Mouse (Mus musculus) left cerebral cortex, postnatal 25 days (tissue): ENCODE measurements at regions not wholly inside any gene's neighbourhood (a gene's known extent, or its start where the extent isn't known, plus 50 kb on each side); places are given as distances from the start of the nearest gene placed in this dataset.

ENCODE experiments used
- DNase-seq, 2 experiments: peaks; one replicate each; pipeline ENCODE4 v3.0.0; 2022; ENCODE audit warnings: low spot score in 2 of 2, mixed read lengths in 1 of 2
- intact Hi-C: fragments of 180-260 bp; cut with DNase I; formaldehyde crosslinking; loops from one replicate; pipeline ENCODE4 v1.15.1; 2025

DNA sequence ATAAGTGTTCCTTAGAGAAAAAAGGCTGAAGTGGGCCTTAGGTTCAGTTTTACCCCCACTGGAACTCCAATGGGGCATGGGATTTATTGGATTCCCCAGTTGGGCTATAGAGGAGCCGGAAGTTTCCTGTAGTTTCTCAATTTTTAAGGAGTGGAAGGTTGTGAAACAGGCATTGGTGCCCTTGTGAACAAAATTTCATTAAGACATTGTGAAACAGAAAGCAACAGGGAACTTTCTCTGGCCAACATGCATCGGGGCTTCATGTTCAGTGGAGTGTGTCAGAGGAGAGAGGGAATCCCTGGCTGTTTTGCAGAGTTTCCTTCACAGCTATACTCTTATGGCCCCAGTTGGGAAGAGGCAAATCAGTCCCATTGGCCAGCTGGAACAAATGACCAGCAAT is 441.6 kb upstream of the A1bg start:
- DNase-seq = no peak
- intact Hi-C loops = no loop called here

DNA sequence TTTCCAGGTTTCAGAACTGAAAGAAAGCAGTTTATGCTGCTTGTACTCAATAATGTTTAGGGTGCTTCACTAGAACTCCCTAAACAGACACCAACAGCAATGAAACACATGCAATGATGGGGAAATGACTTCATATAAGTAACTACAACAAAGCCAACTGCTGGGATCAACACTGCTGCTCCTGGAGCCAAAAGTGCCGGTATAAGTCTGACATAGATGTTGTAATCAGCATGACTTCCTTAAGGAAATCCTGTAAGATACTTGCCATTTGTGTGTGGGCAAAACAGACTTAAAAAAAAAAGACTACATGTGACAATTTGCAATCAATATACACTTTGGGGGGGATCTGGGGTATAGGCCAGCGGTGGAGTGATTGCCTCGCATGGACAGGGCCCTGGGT is 438.4 kb upstream of the A1bg start:
- no peak for DNase-seq
- intact Hi-C loops = no loop called here

DNA sequence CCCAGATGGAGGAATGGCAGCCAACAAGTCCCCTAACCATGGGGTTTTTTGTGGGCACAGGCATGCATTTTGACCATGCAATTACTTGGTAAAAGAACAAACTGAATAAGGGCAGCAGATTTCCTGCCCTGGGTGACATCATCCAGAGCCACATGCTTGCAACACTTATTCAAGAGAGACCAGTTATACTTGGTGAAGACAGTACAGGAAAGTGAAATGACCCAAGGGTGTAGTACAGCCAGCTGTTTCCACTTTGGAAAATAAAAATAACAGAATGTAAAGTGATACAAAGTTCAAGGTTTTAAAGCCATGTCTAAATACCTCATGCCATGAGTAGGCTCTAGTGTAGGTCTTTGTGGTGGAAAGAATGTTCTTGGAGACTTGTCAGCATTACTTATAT is 432.5 kb upstream of the A1bg start:
- no peak for DNase-seq
- intact Hi-C loops = no loop called here

DNA sequence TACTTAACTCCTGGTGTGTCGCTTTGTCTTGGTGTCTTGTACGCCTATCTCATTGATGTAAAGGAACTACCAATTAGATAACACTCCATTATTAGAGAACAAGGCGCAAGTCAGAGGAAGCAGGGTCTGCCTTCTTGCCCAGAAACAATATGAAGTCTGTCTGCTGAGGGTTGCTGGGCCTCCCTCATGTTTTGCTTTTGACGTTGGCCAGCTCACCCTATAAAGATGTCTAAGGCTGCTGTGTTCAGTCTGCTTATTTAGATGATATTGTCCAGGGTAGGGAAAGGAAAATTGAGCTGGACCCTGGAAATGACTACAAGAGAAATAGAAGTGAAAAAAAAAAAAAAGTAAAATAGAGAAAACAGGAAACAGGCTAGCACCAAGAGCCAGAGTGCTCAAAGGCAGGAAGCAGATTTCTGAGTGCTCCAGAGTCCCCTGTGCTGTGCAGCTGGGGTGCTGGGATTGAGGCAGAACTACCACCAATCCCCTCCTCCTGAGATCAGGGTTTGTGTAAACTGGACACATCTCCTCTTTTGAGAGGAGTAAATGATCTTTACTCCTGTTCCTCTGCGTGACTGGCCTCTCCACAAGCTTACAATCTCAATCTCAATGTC is 429.0 kb upstream of the A1bg start:
- intact Hi-C loops = no loop called here
- DNase-seq = no peak

DNA sequence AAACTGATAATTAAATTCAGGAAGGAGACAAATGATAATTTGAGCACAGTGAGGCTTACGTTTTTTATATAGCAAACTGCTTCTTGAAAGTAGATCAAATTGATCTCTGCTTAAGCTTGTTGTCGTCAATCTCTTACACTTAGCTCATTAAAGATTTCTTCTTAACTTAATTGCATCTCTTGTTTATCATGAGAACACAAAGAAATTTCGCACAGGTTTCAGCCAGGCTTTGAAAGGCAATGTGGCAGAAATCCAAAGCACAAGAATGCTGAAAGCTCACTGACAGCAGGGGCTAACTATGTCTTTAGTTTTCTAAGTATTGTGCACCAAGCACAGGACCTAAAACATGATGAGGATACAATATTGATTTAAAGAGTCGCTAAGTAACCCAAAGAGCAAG is 422.3 kb upstream of the A1bg start:
- DNase-seq = no peak
- intact Hi-C loops = no loop called here

DNA sequence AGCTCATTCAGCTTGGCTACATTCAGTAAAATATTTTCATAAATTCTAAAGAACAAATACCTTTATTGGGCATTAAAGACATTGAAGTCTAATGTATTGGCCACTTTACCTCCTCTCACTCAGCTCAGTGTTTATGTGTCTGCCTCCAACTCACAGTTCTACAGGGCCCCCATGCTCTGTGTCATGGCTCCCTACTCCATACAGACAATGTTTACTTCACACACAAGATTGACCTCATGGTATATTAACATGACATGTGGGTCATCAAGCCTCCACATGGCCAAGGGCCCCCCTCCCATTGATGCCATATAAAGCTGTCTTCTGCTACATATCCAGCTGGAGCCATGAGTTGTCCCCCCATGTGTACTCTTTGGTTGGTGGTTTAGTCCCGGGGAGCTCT is 419.8 kb upstream of the A1bg start:
- intact Hi-C loops = no loop called here
- no peak for DNase-seq

DNA sequence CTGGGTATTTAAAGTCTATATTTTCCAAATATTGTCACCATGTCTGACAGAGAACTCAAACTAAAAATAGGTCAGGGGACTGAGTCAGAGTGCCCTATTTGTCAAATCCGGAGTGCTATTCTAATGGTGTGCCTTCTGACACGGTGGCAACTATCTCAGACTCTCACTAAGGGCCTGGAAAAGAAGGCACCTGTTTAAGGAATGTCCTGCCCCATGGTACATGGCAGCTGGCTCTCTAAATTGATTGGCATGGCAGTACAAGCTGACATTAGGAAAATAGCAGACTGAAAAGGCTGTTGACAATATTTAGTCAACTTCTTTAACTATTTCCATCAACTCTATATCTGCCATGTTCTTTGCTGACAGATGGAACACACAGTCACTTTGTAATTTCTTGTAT is 405.1 kb upstream of the A1bg start:
- intact Hi-C loops = no loop called here
- no peak for DNase-seq

DNA sequence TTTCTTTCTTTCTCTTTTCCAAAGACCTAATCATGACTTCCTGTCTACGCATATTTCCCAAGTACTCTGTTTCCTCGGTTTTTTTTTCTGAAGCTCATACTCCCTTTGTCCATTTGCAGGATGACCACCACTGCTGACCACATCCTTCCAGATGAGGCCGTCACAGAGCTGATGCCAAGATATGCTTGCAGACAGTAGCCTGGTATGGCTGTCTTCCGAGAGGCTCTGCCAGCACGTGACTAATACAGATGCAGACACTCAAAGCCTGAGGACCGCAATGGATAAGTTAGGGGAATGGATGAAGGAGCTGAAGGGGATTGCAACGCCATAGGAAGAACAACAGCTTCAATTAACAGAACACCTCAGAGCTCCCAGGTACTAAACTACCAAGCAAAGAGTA is 399.4 kb upstream of the A1bg start:
- intact Hi-C loops = no loop called here
- no peak for DNase-seq

DNA sequence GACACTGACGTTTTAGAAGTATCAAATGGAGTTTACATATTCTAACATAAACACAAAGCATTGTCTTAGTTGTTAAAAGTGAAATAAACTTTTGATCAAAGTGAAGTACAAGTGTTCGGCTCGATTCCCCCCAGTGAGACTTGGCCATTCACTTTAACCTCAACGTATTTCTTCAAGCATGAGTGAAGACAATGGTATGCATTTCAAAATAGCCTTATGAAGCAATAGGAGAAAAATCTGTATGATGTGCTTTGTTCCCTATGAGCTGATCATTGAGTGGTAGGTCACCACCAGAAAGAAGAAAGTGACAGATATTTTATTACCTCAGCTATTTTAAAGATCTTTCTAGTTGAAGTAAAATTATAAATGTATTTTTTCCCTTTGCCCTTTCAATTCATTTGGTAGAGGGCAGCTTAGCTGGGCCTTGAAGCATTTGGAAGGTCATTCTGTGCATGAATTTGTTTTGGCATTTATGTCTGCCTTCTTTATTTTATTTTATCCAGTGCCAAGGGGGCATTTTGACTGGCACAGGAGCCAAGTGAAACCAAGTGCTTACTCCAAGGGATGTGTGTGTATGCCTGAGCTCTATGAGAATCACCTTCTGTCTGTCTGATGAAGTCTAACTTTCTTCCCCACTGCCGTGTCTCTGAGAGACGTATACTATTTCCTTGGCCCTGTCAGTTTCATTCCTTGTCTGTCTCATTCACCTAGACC is 386.8 kb upstream of the A1bg start:
- no peak for DNase-seq
- intact Hi-C loops = no loop called here

DNA sequence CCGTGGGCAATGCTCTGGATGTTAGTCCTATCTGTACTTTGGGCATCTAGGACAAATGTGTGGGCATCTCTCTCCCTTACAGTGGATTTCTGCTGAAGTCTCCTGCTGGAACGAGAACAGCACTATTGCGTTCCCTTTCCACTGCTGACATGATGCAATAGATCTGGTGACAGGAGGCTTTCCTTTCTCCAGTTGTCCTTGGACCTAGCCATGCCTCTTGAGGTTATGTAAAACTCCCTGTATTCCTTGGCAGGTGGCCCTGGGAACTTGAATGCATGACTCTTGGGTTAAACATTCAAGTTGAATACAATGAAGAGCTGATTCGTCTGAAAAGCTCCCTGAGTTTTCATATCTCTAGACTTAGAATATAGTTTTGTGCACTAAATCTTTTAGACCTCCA is 386.1 kb upstream of the A1bg start:
- DNase-seq = no peak
- intact Hi-C loops = no loop called here

DNA sequence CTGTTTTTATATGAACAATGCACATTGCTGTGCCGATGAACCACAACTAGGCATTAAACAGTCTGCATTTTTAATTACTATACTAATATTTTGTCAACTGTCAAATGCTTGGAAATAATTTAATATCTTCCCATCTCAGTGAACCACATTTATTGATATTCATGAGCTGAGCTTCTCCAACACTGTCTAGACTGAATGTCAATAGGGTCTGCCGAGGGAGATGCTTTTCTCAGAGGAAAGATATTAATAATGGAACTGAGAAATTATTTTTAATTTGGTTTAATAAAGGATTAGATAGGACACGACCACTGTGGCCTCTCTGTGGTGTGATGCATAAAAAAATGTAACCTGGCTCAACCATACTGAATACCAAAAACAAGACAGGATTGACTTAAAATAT is 381.7 kb upstream of the A1bg start:
- intact Hi-C loops = no loop called here
- no peak for DNase-seq

DNA sequence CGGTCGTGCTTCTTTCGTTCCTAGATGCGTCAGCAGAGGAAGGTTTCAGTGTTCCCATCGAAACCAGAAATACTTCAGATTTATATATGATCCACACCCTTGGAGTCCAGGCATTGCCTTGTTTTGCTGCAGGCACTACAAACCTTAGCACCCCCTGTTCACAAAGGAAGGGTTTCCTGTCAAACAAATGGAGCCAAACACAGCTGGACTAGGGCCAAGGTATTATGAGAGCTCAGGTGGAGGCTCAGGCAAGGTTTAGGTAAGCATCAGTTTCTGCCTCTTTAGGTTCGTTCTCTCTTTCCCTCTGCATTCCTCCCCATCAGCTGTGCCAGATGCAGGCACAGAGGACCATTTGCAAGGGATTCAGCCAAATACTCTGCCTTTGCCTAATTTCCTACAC is 377.0 kb upstream of the A1bg start:
- intact Hi-C loops = no loop called here
- no peak for DNase-seq

DNA sequence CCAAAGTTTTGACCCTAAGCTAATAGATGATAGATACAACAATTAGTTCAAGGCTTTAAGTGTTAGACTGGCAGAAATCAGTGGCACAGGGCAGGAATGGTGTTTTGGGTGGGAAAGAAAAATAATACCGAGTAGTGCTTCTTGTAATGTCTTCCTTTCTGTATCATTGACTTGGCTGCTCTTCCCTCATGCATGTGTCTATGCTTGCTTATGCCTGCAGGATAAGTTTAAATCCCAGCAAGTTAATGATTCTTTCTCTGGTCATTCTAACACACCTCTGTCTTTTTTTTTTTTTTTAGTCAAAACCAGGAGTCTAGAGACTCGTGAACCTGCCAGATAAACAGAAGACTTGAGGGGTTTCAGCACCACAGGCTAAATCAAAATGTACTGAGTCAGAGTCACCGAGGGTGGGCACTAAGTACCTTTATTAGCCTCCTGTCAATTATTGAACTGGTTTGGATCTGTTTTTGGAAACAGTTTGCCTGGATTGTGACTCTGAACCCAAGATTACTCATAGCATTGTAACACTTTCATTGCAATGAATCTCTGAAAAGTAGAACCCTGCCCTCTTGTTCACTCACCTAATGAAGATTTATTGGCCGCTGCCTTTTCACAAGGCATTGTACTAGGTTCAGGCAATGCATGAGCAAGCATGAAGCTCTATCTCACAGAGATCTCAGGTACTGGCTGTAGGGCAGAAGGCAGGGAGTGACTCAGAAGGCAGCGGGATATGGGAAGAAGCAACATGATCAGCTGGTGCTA is 374.8 kb upstream of the A1bg start:
- no peak for DNase-seq
- intact Hi-C loops = no loop called here

DNA sequence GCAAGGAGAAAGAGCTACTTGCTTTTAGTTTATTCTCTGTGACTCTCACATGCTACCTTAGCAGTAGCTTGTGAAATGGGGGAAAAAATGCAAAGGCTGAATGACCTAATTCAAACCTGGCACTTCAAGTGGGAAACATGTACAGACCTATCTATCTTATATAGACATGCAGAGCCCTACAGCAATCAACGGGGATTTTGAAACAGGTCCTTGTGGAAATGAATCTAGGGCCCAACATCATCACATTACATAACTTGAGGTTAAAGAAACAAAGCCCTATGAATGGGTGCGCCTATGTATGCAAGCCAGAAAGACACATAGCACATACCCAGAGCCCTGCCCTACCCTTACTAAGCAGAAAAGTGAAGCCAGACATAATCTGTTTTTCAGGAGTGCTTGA is 371.8 kb upstream of the A1bg start:
- intact Hi-C loops = no loop called here
- DNase-seq = no peak

DNA sequence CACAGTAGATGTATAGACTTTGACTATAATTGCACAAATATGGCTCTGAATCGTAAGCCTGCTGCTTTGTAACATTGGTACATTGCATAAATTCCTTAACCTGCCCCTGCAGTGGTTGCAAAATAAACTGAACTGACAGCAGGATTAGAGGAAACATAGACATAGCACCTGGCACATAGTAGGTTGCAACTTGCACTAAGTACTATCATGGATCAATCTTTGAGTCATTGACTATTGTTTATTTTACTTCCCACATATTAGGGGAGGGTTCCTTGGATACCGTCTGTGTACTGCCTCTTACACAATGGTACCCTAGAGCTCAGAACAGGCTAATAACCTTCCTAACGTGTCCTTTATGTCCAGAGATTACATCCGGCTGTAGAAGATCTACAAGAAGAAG is 371.3 kb upstream of the A1bg start:
- intact Hi-C loops = no loop called here

DNA sequence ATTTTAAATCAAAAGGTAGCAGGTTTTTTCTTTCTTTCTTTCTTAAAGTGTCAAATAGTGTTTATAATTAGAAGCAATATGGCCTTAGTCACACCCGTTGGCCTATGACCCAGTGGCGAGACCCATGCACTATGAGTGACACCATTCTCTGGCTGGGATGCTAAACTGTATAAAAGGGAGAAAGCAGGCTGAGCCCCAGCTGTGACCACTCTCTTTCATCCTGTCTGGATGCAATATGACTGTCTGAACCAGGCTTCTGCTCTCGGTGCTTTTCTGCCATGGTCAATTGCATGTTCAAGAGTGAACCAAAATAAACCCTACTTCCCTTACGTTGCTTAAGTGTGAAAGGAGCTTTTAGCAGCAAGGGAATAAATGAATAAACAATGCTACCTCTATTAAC is 346.0 kb upstream of the A1bg start:
- intact Hi-C loops = no loop called here

More for the DNA sequence above, 371.3 kb upstream of the A1bg start:
- DNase-seq = no peak

DNA sequence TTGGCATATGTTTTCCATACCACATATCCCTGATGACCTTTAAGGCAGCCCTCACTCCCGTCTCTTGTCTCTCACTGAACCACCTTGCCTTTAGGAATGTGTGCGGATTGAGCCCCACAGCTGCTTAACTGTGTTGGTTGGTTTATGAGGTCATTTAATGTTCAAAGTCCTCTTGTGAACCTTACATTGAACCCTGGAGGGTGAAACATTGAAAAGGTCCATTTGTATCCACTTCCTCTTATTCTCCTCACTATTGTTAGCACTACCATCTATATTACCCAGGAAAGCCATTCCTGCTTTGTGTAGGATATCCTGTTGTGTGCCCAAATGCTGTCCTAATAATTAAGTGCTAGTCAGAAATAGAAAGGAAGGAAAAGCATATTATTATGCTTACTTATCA is 336.2 kb upstream of the A1bg start:
- DNase-seq = no peak
- intact Hi-C loops = no loop called here

More for the DNA sequence above, 346.0 kb upstream of the A1bg start:
- DNase-seq = no peak

DNA sequence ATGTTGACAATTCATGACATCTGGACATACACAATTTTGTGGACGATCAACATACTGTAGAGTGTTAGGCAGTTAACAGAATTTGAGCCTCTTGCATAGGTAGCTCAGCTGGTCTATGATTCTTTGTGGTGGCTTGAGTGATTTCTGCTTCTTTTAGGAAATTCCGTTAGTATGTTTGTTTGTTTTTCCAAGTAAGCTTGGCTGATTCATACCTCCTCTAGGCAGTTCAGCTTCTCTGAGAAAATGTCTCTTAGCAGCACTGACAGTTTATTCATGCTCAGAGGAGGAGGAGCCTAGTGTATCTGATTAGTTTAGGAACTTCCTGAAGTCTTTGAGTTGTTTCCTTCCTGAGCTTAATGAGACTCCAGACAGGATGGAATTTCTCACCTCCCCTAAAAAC is 321.7 kb upstream of the A1bg start:
- intact Hi-C loops = no loop called here

DNA sequence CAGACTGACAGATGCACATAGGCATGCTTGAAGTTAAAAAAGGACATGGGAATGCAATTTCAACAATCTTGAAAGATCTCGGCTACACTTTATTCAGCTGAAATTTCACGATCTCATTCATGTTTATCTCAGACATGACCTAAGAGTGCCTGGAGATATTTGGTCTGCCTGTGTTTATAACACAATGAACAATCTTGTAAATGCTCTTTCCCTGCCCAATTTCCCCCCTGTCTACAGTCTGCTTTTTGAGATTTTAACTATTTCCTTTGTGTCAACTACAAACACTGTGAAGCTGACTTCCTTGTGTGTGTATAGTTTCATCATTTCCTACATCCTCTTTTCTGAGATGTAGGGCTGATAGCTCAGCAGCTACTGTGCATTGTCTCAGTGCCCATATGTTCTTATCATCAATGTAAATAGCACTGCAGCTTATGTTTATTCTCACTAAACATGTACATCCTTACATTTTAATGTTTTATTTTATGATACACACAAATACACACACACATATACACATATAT is 319.4 kb upstream of the A1bg start:
- intact Hi-C loops = no loop called here
- no peak for DNase-seq

More for the DNA sequence above, 321.7 kb upstream of the A1bg start:
- DNase-seq = no peak

DNA sequence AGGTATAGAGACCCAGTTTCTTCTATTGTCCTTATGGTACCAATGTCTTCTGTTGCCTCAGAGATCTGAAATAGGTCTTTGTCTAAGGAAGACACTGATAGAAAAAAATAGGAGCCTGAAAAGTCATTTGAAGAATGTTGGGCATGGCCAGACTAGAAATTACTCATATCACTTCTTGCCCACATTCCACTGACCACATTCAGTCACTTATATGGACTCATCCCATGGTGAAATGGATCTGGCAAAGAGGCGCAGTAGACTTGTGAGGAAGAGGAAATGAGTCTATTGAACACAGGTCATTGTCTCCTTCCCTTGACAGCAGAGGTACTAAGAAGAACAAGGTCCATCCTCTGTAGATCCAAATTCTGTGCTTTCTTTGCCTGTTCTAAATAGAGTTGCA is 318.9 kb upstream of the A1bg start:
- intact Hi-C loops = no loop called here
- no peak for DNase-seq

DNA sequence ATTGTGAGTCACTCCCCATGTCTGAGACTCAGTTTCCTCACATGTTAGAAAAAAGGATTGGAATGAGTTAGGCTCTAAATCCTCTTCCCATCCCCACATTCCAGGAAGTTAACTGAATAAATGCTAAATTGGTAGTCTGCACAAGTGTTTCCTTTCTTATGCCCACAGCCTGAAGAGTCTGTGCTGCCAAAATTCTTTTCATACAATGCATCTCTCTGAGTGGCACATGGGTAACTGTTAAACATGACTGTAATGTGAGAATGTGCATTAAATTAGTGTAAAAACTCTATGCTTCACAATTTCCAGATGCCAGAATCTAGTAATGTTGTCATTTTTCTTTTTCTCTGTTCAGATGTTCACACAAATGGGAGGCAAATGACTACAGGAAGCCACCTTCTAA is 317.5 kb upstream of the A1bg start:
- intact Hi-C loops = no loop called here
- peak in 1 of 2 experiments; percentile 43 for DNase-seq
